Mouse (Mus musculus): ENCODE data around the gene Vezf1.

Vezf1 gene

DNA sequence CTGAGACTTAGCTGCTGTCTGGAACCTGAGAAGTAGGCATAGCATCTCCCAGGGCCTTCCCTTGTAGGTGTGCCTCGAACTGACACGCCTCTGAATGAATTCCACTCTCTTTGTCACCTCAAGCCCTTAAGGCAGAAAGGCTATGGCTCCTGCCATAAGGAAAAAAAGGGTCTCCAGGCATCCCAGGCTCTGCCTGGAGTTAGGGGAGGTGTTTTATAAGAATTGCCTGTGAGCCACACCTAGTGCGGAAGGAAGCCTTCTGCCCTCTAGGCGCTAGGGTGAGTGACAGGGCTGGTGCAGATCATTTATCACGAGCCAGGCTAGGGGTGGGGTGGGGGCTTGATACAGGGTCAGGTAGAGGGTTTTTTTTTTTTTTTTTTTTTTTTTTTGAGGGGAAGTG lies 54.9 kb downstream of the Vezf1 start:
- TF ChIP-seq GATA4 (IDR thresholded peaks at IDR 0.05; ENCODE audit: insufficient replicate concordance, low read length), result no peak

DNA sequence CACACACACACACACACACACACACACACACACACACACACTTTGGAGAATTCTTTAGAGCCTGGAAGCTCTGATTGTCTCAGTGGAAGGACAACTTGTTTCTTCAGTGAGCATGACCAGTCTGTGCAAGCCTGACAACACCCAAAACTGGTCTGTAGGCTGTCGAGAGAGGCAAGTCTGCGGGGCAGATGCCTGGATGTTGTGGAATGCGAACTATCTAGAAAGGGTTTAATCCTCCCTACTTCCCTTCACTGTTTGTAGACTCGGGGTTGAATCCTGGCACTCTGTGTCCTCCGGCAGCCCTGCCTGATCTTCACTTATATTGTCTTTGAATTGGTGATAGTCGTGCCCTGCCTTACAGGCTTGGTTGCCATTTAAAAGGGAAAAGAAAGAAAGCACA lies 55.7 kb downstream of the Vezf1 start:
- TF ChIP-seq GATA4 (IDR thresholded peaks at IDR 0.05; ENCODE audit: insufficient replicate concordance, low read length), result no peak

DNA sequence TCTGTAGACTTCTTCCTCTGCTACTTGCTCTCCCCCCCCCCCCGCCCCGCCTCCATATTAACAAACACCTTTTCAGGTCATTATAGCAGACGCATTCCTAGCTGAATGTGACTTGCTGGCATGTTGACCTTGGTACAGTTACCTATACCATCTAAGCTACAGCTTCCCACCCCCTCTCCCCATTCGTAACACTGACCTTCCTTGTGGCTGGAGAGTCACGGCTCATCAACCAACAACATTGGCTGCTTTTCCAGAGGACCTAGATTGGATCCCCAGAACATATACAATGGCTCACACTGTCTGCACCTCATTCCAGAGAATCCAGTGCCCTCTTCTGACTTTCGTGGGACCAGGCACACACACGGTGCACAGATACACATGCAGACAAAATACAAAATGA lies 57.4 kb downstream of the Vezf1 start:
- no peak for TF ChIP-seq GATA4 (IDR thresholded peaks at IDR 0.05; ENCODE audit: insufficient replicate concordance, low read length)

DNA sequence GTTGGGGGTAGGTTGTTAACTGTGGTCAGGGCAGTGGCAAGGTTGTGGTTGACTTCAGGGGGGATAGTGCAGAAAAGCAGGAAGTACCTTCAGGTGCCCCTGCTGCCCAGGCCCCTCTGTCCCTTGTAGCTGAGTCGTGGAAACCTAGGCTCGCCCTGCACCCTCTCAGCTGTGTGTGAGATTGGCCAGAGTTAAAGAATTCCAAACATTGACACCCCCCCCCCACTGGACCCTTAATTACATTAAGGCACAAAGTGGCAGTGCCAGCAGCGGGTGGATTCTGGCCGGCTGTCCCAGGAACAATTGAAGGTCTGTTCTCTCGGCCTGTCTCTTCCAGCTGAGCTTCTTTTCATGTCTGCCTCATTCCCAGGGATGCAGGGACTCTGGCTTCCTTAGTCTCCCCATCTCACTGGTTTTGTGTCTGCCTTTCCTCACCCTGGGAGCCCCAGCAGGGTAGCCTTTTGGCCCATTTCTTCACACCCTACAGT lies 58.3 kb downstream of the Vezf1 start:
- TF ChIP-seq GATA4 (IDR thresholded peaks at IDR 0.05; ENCODE audit: insufficient replicate concordance, low read length), result no peak

DNA sequence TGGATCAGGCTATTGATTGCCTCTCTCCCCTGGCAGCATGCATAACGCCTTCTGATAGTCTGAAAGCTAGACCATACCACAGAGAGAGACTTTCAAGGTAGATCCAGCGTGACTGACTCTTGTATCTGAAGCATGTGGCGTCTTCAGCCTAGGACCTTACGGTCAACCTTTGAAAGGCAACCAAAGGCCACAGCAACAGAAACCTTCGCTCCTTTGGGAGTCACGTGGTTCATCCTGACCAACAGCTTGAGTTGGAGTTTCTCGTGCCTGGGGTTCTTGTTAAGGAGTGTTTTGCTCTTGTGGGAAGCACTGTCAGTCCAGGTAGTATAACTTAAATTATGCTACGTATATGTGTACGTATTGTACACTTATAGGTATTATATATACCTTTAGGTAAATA lies 60.4 kb downstream of the Vezf1 start:
- no peak for TF ChIP-seq GATA4 (IDR thresholded peaks at IDR 0.05; ENCODE audit: insufficient replicate concordance, low read length)

DNA sequence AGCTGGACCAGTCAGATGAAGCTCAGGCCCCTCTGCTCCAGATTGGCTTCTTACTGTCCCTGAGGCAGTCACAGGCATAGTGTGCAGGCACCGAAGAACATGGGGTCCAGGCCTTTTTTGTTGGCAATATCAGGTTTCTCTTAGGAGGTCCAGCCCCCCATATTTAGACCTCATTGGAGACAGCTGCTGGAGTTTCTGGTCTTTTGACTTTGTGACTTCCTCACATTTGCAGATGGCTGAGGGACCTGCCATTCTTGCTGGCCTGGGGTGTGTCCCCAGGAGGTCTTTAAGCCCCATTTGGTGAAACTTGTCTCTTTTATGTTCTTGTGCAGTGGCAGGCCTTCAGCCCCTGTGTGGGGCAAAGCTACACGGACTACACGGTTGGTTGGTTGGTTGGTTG lies 61.2 kb downstream of the Vezf1 start:
- TF ChIP-seq GATA4 (IDR thresholded peaks at IDR 0.05; ENCODE audit: insufficient replicate concordance, low read length), result no peak

DNA sequence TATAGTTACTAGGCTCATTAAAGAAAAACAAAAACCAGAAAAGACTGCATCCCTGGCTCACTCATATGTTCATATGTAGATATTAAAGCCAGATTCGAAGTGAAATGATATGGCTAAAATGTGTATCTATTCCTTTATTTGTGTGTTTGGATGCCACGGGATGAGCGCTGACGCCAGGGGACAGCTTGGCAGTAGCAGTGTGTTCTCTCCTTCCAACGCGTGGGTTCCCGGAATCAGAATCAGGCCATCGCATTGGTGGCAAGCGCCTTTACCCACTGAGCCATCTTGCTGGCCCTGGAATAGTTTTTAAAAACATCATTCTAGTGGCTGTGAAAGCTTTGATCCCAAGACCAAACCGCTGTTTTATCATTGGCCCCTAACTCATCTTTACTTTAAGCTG lies 61.9 kb downstream of the Vezf1 start:
- TF ChIP-seq GATA4 (IDR thresholded peaks at IDR 0.05; ENCODE audit: insufficient replicate concordance, low read length), result no peak

DNA sequence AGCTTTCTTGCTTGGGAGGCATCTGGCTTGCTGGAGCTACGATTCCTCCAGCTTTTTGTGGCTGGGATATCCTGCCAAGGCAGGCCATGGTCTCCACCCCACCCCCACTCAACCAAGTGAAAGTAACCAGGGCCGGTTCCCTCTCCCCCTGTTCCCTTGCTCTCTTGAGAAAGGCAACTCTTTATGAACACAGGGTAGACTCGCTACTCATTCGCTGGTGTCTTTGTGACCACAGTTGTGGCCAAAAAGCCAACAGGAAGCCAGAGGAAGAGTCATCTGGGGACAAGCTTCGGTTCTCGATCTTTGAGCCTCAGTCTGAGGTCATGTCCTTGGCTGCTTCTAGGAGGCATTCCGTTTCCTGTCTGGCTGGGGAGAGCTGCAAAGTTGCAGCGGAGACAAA lies 63.8 kb downstream of the Vezf1 start:
- TF ChIP-seq GATA4 (IDR thresholded peaks at IDR 0.05; ENCODE audit: insufficient replicate concordance, low read length), result peak; percentile 90; the same call in 1 of the 2 replicates

All from liver, adult (tissue).